Mouse (Mus musculus) heart, embryonic 16.5 days (tissue): ENCODE data around the gene Dhx16. TPM values are rescaled to one million over a fixed set of nuclear protein-coding genes. Genes with fewer than 3 reads are reported as not detected.
A peak's percentile ranks its signal among the peaks of the same experiment; 100 is the strongest.

Source experiments
- ATAC-seq: fragments of 200-750 bp; cut with Nextera tagmentation; replicated peaks from 2 replicates; pipeline ENCODE4 v1.8.0; 2017; ENCODE audit warnings: moderate number of reproducible peaks; ENCODE audit not compliant: insufficient read depth, low FRiP score; ENCODE audit errors: extremely low read depth
- H3K27ac ChIP-seq: fragments of 300-500 bp; sonication (generic); 2 replicates; pipeline ENCODE4 v1.5.1; 2014; ENCODE audit warnings: mild to moderate bottlenecking, low read length, control low read depth, moderate library complexity
- H3K27me3 ChIP-seq: fragments of 300-500 bp; sonication (generic); 2 replicates; pipeline ENCODE4 v1.6.1; 2014; ENCODE audit warnings: low read length, mixed read lengths; ENCODE audit not compliant: control insufficient read depth, insufficient read depth
- H3K36me3 ChIP-seq: fragments of 300-500 bp; sonication (generic); 2 replicates; pipeline ENCODE4 v1.6.1; 2014; ENCODE audit not compliant: control insufficient read depth, insufficient read depth
- H3K4me1 ChIP-seq: fragments of 300-500 bp; sonication (generic); 2 replicates; pipeline ENCODE4 v1.6.1; 2014; ENCODE audit warnings: low read length, mixed read lengths; ENCODE audit not compliant: control insufficient read depth, insufficient read depth
- H3K4me2 ChIP-seq: fragments of 300-500 bp; sonication (generic); 2 replicates; pipeline ENCODE4 v1.6.1; 2014; ENCODE audit warnings: low read depth, mild to moderate bottlenecking, control low read depth, low read length
- H3K4me3 ChIP-seq: fragments of 300-500 bp; sonication (generic); 2 replicates; pipeline ENCODE4 v1.5.1; 2014; ENCODE audit warnings: mild to moderate bottlenecking, control low read depth, low read length
- H3K9ac ChIP-seq: fragments of 300-500 bp; sonication (generic); 2 replicates; pipeline ENCODE4 v1.6.1; 2014; ENCODE audit warnings: low read length, control low read depth
- H3K9me3 ChIP-seq: fragments of 300-500 bp; sonication (generic); replicated peaks from 2 replicates; pipeline ENCODE4 v1.6.1; 2016; ENCODE audit warnings: low read length; ENCODE audit not compliant: control insufficient read depth
- WGBS: fragments of 180-500 bp; shearing (Covaris S2); extraction: QIAGEN DNeasy Blood & Tissue Kit; methylation state at CpG from one replicate; pipeline ENCODE4 v1.1.7; 2014; 5-methylcytosine and 5-hydroxymethylcytosine counted together
- microRNA counts: library from miRNA; unstranded; fragments of <30 nt; microRNA quantifications from one replicate; lab custom pipeline; 2016
- microRNA-seq: library from miRNA; unstranded; fragments of <30 nt; microRNA quantifications from one replicate; pipeline ENCODE4, GENCODE M21; 2017
- polyA plus RNA-seq: library from polyadenylated mRNA; unstranded; fragments of >200 nt; fragmentation: Nextera tagmentation; extraction: Ambion mirVana; gene quantifications from 2 replicates; pipeline ENCODE4 v1.2.1, GENCODE M21; 2015

Dhx16 gene
- polyA plus RNA-seq, 1 experiment from 2014 or later = 27.4 TPM

- Histone ChIP-seq H3K36me3 (no peaks in the 10 kb centered on the region), H3K9me3 (0 out of 2 replicates have a peak, but pooled peaks cover 2% of the 10 kb centered on the region), H3K4me2 (no peak overlapping the region), H3K4me3 (no peak overlapping the region), H3K27me3 (no peaks in the 10 kb centered on the region), H3K27ac (no peak overlapping the region), H3K4me1 (no peaks in the 10 kb centered on the region), H3K9ac (no peak overlapping the region)
- no peak for ATAC-seq
- 36% methylated on average over 2 of the region's 2 CpGs for WGBS
Measured at GRCm38 (mm10) chr17:35939108-35939507, 59.5 kb downstream of the Dhx16 start.

DNA sequence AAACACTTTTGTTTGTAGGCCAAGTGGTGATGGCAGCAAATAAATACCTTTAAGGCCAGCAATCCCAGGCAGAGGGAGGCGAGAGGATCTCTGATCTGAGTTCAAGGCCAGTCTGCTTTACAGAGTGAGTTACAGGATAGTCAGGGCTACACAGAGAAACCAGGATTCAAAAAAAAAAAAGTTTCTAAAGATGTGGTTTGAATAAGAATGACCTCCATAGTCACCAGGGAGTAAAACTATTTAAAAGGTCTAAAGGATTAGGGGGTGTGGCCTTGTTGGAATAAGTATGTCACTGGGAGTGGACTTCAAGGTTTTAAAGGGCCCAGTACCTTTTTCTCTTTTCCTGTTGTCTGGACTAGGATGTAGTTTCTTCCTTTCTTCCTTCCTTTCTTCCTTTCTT lies 60.3 kb downstream of the Dhx16 start:
- no peak overlapping the region for H3K27ac ChIP-seq
- H3K9me3 ChIP-seq = 0 out of 2 replicates have a peak, but pooled peaks cover 2% of the 10 kb centered on the region
- H3K4me1 ChIP-seq = no peaks in the 10 kb centered on the region
- no peaks in the 10 kb centered on the region for H3K36me3 ChIP-seq
- WGBS = 59% methylated on average over 1 of the region's 1 CpGs
- no peaks in the 10 kb centered on the region for H3K27me3 ChIP-seq
- ATAC-seq = no peak
- H3K4me3 ChIP-seq = no peak overlapping the region
- no peak overlapping the region for H3K9ac ChIP-seq
- no peak overlapping the region for H3K4me2 ChIP-seq

MicroRNAs within 50 kb of the gene (microRNA counts, 519-probe panel; counts per million panel counts)
- microRNA mmu-miR-1894-3p (lab: Ali Mortazavi, UCI) (not detected), microRNA mmu-miR-1894-5p (lab: Ali Mortazavi, UCI) (2,119 counts per million, percentile 29 among the panel's probes with 10 or more counts)

Small RNAs within 50 kb of the gene (microRNA-seq; reads per million reads assigned to microRNA genes)
- gene Gm28033 (2.0 reads per million, percentile 4 among the genes with 10 or more reads in this experiment), gene Mir1894 (not detected)

Other genes with a start within 250 kb of the Dhx16 start
- 0.29 and 0.42 TPM in 2 replicates for gene Mucl3, start 236.1 kb upstream of the Dhx16 start, polyA plus RNA-seq
- gene Vars2, start 212.2 kb upstream of the Dhx16 start, polyA plus RNA-seq = 12.8 and 17.1 TPM in 2 replicates
- 29.6 and 30.8 TPM in 2 replicates for gene Gtf2h4, start 206.1 kb upstream of the Dhx16 start, polyA plus RNA-seq
- 110 and 129 TPM in 2 replicates for gene Ddr1, start 175.2 kb upstream of the Dhx16 start, polyA plus RNA-seq
- gene Ier3, start 58.1 kb upstream of the Dhx16 start, polyA plus RNA-seq = 60.9 and 62.6 TPM in 2 replicates
- gene Flot1, start 56.6 kb upstream of the Dhx16 start, polyA plus RNA-seq = 119 and 134 TPM in 2 replicates
- 634 and 654 TPM in 2 replicates for gene Tubb5, start 41.5 kb upstream of the Dhx16 start, polyA plus RNA-seq
- 14.7 and 15.0 TPM in 2 replicates for gene Mdc1, start 38.3 kb upstream of the Dhx16 start, polyA plus RNA-seq
- gene Nrm, start 18.5 kb upstream of the Dhx16 start, polyA plus RNA-seq = 45.9 and 46.9 TPM in 2 replicates
- 19.6 and 20.1 TPM in 2 replicates for gene Ppp1r18, start 14.2 kb upstream of the Dhx16 start, polyA plus RNA-seq
- gene 2310061I04Rik, start 17.6 kb downstream of the Dhx16 start, polyA plus RNA-seq = 33.7 and 34.6 TPM in 2 replicates
- gene Atat1, start 30.3 kb downstream of the Dhx16 start, polyA plus RNA-seq = 41.1 and 45.5 TPM in 2 replicates
- 70.1 and 77.3 TPM in 2 replicates for gene Mrps18b, start 36.6 kb downstream of the Dhx16 start, polyA plus RNA-seq
- 25.3 and 28.7 TPM in 2 replicates for gene Ppp1r10, start 36.6 kb downstream of the Dhx16 start, polyA plus RNA-seq
- gene Abcf1, start 89.9 kb downstream of the Dhx16 start, polyA plus RNA-seq = 63.2 and 66.5 TPM in 2 replicates
- gene Gnl1, start 100.0 kb downstream of the Dhx16 start, polyA plus RNA-seq = 34.5 and 36.6 TPM in 2 replicates
- 13.5 and 15.6 TPM in 2 replicates for gene Prr3, start 100.4 kb downstream of the Dhx16 start, polyA plus RNA-seq
- gene H2-T24, start 140.7 kb downstream of the Dhx16 start, polyA plus RNA-seq = 1.8 and 2.5 TPM in 2 replicates
- gene H2-T23, start 153.0 kb downstream of the Dhx16 start, polyA plus RNA-seq = 9.6 and 19.7 TPM in 2 replicates
- gene H2-T22, start 162.9 kb downstream of the Dhx16 start, polyA plus RNA-seq = 10.1 and 12.6 TPM in 2 replicates
- not detected in 2 replicates for gene Gm6034, start 163.1 kb downstream of the Dhx16 start, polyA plus RNA-seq
- gene Gm11127, start 178.6 kb downstream of the Dhx16 start, polyA plus RNA-seq = 0.24 TPM in 1 of 2 replicates, not detected in the other
- 0.21 TPM in 1 of 2 replicates, not detected in the other for gene Gm19684, start 241.9 kb downstream of the Dhx16 start, polyA plus RNA-seq
- 0.22 and 0.39 TPM in 2 replicates for gene Gm7030, start 249.6 kb downstream of the Dhx16 start, polyA plus RNA-seq